Mouse (Mus musculus) cerebellum, postnatal 14 days (tissue): ENCODE data around the gene Slc17a9.
"Not testable (repeated sequence)": the region's sequence is repeated elsewhere in the genome, so short reads cannot be mapped to it uniquely, and the experiment has no call there.

Source experiments
- DNase-seq, 2 experiments: peaks; one replicate each; pipeline ENCODE4 v3.0.0; 2021; ENCODE audit warnings: mixed read lengths in 2 of 2

The Slc17a9 gene

GRCm38 (mm10) chr2:180710276-180711155 is 14.5 kb upstream of the Slc17a9 start:
- DNase-seq = no peak

GRCm38 (mm10) chr2:180711527-180711926 is 13.5 kb upstream of the Slc17a9 start:
- no peak for DNase-seq

GRCm38 (mm10) chr2:180712037-180712689 is 12.9 kb upstream of the Slc17a9 start:
- DNase-seq = no peak

- not testable (repeated sequence) for DNase-seq
Measured at GRCm38 (mm10) chr2:180722748-180723147, 2.3 kb upstream of the Slc17a9 start.

GRCm38 (mm10) chr2:180723865-180724264 is 1.2 kb upstream of the Slc17a9 start:
- DNase-seq = no peak

GRCm38 (mm10) chr2:180725414-180725778 is 333 bp downstream of the Slc17a9 start:
- no peak for DNase-seq

GRCm38 (mm10) chr2:180725856-180726629 is 980 bp downstream of the Slc17a9 start:
- DNase-seq = no peak

GRCm38 (mm10) chr2:180726658-180727442 is 1.8 kb downstream of the Slc17a9 start:
- no peak for DNase-seq

GRCm38 (mm10) chr2:180727613-180728021 is 2.6 kb downstream of the Slc17a9 start:
- no peak for DNase-seq

GRCm38 (mm10) chr2:180731036-180731435 is 6.0 kb downstream of the Slc17a9 start:
- no peak for DNase-seq

GRCm38 (mm10) chr2:180731984-180732383 is 6.9 kb downstream of the Slc17a9 start:
- no peak for DNase-seq

- DNase-seq = no peak
Measured at GRCm38 (mm10) chr2:180735232-180735631, 10.2 kb downstream of the Slc17a9 start.

GRCm38 (mm10) chr2:180737984-180738383 is 12.9 kb downstream of the Slc17a9 start:
- no peak for DNase-seq

- DNase-seq = no peak
Measured at GRCm38 (mm10) chr2:180740349-180740748, 15.3 kb downstream of the Slc17a9 start.

- DNase-seq = no peak
Measured at GRCm38 (mm10) chr2:180741421-180741820, 16.4 kb downstream of the Slc17a9 start.

- no peak for DNase-seq
Measured at GRCm38 (mm10) chr2:180742820-180743219, 17.8 kb downstream of the Slc17a9 start.

- no peak for DNase-seq
Measured at GRCm38 (mm10) chr2:180743321-180743720, 18.3 kb downstream of the Slc17a9 start.

- peak; percentile 93 to 95 for DNase-seq
Measured at GRCm38 (mm10) chr2:180745248-180745927, 20.3 kb downstream of the Slc17a9 start.

- DNase-seq = peak in 1 of 2 experiments; percentile 49
Measured at GRCm38 (mm10) chr2:180746569-180747192, 21.6 kb downstream of the Slc17a9 start.

- no peak for DNase-seq
Measured at GRCm38 (mm10) chr2:180748904-180749303, 23.8 kb downstream of the Slc17a9 start.

- DNase-seq = no peak
Measured at GRCm38 (mm10) chr2:180754976-180755688, 30.1 kb downstream of the Slc17a9 start.
